Mouse (Mus musculus): ENCODE measurements around the gene Apba3.

- TF ChIP-seq CTCF (IDR thresholded peaks at IDR 0.05; ENCODE audit: borderline replicate concordance, control insufficient read depth, extremely low read depth, insufficient read depth, low read length, poor library complexity) (peak; percentile 27; the same call in 1 of the 2 replicates), POLR2A (IDR thresholded peaks at IDR 0.05; ENCODE audit: control insufficient read depth, extremely low read depth, insufficient read depth, low read length, poor library complexity) (no peak)
Observed at GRCm38 (mm10) chr10:81242021-81242420, 24.7 kb upstream of the Apba3 start.

All from thymus, adult 2 months (tissue).